Mouse (Mus musculus) CD4-positive, CD25-positive, alpha-beta regulatory T cell, adult 9 weeks (primary cell): Measurements from ENCODE around the gene Fcgr1. TPM values are rescaled to one million over a fixed set of nuclear protein-coding genes. Genes with fewer than 3 reads are reported as not detected.

Source experiments
- polyA plus RNA-seq: library from polyadenylated mRNA; unstranded; fragments of 100-300 nt; shearing (Covaris generic); gene quantifications from one replicate; pipeline ENCODE4 v1.2.1, GENCODE M21; 2017

Fcgr1 gene
- polyA plus RNA-seq: not detected

DNA sequence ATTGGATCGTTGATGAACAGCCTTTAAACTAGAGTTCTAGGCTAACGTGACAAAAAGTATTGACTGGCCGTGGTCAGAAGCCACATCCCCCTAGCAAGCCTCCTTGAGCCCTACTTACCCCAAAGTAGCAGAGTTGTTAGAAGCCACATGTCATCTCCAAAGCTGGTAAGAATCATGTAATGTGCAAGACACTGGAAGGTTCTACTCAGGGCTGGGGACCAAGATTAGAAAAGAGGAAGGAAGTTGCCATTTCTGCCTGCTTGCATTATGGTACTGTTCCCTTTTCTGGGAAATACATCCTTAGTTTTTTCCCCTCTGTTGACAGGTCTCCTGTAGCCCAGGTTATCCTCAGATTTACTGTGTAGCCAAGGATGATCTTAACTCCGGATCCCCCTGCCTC lies at the start of gene Fcgr1:
Gene Fcgr1, minus strand, starts transcription at position 183 of the 400 bp plus-strand sequence.

DNA sequence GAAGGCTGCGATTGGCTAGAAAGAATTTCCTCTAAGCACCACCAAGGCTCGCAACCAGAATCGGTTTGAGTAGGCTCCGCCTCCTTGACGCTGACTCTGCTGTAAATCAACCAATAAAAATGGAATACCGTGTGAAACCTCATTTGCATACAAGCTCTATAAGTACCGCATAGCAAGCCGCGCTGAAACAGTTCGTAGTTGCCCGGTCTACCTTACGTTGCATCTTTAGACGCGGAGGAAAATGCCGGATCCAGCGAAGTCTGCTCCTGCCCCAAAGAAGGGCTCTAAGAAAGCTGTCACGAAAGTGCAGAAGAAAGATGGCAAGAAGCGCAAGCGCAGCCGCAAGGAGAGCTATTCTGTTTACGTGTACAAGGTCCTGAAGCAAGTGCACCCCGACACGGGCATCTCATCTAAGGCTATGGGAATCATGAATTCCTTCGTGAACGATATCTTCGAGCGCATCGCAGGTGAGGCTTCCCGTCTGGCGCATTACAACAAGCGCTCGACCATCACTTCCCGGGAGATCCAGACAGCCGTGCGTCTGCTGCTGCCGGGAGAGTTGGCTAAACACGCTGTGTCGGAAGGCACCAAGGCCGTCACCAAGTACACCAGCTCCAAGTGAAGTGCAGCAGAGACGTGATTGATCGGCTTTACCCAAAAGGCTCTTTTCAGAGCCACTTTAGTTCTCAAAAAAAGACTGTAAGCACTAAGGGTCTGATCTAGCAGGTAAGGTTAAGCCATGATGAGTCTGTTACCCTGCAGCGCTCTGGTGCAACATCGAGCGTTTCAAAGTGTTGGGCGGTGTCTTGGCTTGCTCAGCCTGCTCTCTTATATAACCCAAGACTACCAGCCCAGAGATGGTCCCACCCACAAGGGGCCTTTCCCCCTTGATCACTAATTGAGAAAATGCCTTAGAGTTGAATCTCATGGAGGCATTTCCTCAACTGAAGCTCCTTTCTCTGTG lies 24.0 kb downstream of the Fcgr1 start, which contains the start of gene Hist2h2bb:
Gene Hist2h2bb, plus strand, starts transcription at position 242 of the 964 bp plus-strand sequence.

DNA sequence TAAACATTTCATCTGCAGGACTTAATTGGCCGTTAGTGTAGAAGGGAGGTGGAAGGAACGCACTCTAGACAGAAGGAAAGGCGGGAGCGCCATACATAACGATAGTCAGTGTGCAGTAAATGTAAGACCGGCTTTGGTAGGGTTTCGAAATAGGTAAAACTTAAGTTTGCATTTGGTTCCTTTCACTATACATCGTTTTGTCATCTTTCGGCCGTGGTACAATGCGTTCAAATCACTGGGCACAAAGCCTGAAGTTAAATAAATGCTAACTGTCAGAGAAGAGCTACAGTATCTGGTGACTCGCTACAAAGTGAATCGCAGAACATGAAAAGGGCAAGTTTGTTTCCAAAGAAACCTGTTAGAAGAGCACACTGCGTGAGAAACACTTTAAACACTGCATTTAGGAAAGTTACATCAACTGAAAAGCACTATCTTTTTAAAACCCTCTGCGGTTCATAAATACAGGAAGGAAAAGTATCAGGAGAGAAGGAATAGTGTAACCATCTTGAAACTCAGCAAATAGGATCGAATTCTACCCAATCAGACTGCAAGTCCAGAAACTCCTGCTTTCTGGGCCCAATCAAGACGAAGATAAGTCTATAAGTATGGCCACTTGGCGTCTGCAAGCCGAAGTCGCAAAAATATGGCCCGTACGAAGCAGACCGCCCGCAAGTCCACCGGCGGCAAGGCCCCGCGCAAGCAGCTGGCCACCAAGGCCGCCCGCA lies 25.6 kb downstream of the Fcgr1 start, which contains the start of gene Hist2h3b:
Gene Hist2h3b, plus strand, starts transcription at position 604 of the 725 bp plus-strand sequence.

DNA sequence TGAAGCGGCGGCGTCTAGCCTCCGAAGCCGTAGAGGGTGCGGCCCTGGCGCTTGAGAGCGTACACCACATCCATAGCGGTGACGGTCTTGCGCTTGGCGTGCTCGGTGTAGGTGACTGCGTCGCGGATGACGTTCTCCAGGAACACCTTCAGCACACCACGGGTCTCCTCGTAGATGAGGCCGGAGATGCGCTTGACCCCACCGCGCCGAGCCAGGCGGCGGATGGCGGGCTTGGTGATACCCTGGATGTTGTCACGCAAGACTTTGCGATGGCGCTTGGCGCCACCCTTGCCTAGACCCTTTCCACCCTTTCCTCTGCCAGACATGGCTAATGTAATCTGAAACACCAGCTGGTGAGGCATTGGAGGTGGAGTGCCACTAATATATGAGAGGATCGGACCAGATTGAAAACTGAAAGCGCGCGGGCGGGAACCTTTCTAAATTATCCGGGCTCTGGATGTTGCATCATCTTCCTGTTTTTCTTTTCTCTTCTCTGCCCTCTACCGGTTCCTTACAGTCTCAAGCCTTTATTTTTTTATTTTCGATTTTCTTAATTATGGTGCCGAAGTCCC lies 30.7 kb downstream of the Fcgr1 start, which contains the start of gene Hist2h4:
Gene Hist2h4, minus strand, starts transcription at position 333 of the 572 bp plus-strand sequence.

DNA sequence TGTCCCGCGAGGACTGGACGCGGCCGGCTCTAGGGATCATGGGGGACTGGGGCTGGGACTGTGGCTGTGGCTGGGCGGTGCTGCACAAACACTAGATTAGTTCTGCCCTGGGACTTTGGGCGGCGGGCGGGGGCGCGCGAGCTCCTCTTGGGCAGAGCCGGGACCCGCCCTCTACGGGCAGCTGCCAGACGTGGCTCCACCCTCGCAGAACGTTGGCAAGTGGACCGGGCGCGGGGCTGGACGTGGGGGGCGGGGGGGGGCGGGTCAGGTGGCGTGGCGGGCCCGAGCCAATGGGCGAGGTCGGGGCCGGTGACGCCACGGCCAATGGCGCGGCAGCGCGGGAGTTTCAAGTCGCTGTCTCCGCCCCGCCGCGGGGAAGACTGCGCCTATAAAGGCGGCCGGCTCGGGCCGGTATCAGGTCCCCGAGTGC lies 47.3 kb downstream of the Fcgr1 start, which contains the start of gene Hist2h3c1:
Gene Hist2h3c1, plus strand, starts transcription at position 259 of the 430 bp plus-strand sequence.

DNA sequence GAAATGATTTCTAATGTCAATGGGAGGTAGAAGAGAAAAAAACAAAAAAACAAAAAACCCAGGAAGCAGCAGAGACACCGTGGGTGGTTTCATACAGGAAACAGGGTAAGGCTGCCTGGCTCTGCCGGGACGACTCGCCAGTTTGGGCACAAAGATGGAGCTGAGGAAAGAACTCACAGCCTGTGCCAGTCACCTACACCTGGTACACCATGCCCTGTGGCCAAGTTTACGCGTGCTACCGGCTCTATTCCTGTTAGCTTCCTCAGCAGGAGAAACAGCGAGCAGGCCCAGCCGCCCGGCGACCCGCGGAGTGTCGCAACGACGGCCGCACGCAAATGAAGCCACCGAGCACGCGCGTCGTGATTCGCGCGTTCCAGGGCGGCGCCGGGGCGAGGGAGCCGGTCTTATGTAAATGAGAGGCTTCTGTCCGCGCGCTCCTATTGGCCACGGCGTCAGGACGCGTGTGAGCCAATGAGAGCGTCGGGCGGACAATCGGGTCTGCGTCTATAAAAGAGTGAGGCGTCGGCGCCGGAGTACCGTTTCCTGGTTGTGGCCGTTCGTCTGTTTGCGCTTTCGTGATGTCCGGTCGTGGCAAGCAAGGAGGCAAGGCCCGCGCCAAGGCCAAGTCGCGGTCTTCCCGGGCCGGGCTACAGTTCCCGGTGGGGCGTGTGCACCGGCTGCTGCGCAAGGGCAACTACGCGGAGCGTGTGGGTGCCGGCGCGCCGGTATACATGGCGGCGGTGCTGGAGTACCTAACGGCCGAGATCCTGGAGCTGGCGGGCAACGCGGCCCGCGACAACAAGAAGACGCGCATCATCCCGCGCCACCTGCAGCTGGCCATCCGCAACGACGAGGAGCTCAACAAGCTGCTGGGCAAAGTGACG lies 48.5 kb downstream of the Fcgr1 start, which contains the start of gene Hist2h2aa1:
Gene Hist2h2aa1, plus strand, starts transcription at position 495 of the 884 bp plus-strand sequence.

DNA sequence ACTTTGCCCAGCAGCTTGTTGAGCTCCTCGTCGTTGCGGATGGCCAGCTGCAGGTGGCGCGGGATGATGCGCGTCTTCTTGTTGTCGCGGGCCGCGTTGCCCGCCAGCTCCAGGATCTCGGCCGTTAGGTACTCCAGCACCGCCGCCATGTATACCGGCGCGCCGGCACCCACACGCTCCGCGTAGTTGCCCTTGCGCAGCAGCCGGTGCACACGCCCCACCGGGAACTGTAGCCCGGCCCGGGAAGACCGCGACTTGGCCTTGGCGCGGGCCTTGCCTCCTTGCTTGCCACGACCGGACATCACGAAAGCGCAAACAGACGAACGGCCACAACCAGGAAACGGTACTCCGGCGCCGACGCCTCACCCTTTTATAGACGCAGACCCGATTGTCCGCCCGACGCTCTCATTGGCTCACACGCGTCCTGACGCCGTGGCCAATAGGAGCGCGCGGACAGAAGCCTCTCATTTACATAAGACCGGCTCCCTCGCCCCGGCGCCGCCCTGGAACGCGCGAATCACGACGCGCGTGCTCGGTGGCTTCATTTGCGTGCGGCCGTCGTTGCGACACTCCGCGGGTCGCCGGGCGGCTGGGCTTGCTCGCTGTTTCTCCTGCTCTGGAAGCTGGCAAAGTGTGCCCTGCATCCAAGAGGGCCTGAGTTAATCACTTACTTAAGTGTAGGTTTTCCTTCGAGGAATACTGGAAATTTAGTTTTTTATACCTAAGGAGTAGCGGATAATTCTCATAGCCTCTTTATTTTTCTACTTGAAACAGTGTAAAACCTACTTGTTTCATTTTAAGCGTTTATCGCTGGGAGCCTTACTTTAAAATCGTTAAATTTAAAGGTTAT lies 53.6 kb downstream of the Fcgr1 start, which contains the start of gene Hist2h2aa2:
Gene Hist2h2aa2, minus strand, starts transcription at position 328 of the 850 bp plus-strand sequence.

DNA sequence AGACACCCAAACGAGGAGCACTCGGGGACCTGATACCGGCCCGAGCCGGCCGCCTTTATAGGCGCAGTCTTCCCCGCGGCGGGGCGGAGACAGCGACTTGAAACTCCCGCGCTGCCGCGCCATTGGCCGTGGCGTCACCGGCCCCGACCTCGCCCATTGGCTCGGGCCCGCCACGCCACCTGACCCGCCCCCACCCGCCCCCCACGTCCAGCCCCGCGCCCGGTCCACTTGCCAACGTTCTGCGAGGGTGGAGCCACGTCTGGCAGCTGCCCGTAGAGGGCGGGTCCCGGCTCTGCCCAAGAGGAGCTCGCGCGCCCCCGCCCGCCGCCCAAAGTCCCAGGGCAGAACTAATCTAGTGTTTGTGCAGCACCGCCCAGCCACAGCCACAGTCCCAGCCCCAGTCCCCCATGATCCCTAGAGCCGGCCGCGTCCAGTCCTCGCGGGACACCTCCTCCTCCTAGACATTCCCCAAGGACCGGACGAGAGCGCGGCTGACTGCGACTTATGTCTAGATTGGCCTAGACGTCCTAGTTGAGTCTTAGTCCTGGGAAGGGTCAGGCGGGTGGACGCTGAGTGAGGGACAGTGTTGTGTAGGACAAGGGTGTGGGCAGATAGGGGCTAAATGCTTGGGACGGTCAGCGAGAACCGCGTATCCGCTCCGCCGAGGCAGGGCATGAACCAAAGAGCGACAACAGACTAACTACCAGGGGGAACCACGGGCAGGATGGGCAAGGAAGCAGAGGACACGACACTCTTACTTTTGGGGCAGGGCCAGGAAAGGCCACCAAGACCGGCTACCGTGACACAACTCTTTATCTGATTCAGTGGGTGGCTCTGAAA lies 54.6 kb downstream of the Fcgr1 start, which contains the start of gene Hist2h3c2:
Gene Hist2h3c2, minus strand, starts transcription at position 174 of the 840 bp plus-strand sequence.

Other genes starting within 250 kb of the Fcgr1 start
- 33.7 TPM for gene Vps45, start 235.5 kb downstream of the Fcgr1 start, polyA plus RNA-seq
- gene Otud7b, start 189.4 kb downstream of the Fcgr1 start, polyA plus RNA-seq: 21.2 TPM
- 4.4 TPM for gene Mtmr11, start 132.0 kb downstream of the Fcgr1 start, polyA plus RNA-seq
- gene Sf3b4, start 121.6 kb downstream of the Fcgr1 start, polyA plus RNA-seq: 173 TPM
- 5.8 TPM for gene Sv2a, start 112.8 kb downstream of the Fcgr1 start, polyA plus RNA-seq
- gene Bola1, start 74.3 kb downstream of the Fcgr1 start, polyA plus RNA-seq: 36.5 TPM
- gene Hist2h2ab, start 74.1 kb downstream of the Fcgr1 start, polyA plus RNA-seq: not detected
- gene Hist2h2ac, start 73.1 kb downstream of the Fcgr1 start, polyA plus RNA-seq: 4.9 TPM
- 4.0 TPM for gene Hist2h2be, start 72.8 kb downstream of the Fcgr1 start, polyA plus RNA-seq
- gene Hist2h3c2, start 54.8 kb downstream of the Fcgr1 start, polyA plus RNA-seq: not detected
- gene Hist2h2aa2, start 53.7 kb downstream of the Fcgr1 start, polyA plus RNA-seq: 24.7 TPM
- gene Hist2h2aa1, start 48.5 kb downstream of the Fcgr1 start, polyA plus RNA-seq: not detected
- not detected for gene Hist2h3c1, start 47.3 kb downstream of the Fcgr1 start, polyA plus RNA-seq
- gene Hist2h4, start 30.7 kb downstream of the Fcgr1 start, polyA plus RNA-seq: 3.0 TPM
- not detected for gene Hist2h3b, start 25.3 kb downstream of the Fcgr1 start, polyA plus RNA-seq
- gene Hist2h2bb, start 24.2 kb downstream of the Fcgr1 start, polyA plus RNA-seq: 5.2 TPM
- not detected for gene BC107364, start 158.3 kb upstream of the Fcgr1 start, polyA plus RNA-seq
- not detected for gene Hfe2, start 231.2 kb upstream of the Fcgr1 start, polyA plus RNA-seq